Mouse (Mus musculus) thymus, postnatal 0 days (tissue): ENCODE measurements around the gene Phykpl. TPM values are rescaled to one million over a fixed set of nuclear protein-coding genes. Genes with fewer than 3 reads are reported as not detected.

Source experiments
- DNase-seq: peaks from one replicate; pipeline ENCODE4 v3.0.0-alpha.2; 2015; ENCODE audit warnings: low spot score
- polyA plus RNA-seq: library from polyadenylated mRNA; unstranded; fragments of >200 nt; fragmentation: Nextera tagmentation; extraction: Ambion mirVana; gene quantifications from 2 replicates; pipeline ENCODE4 v1.2.1, GENCODE M21; 2015

The Phykpl gene
- polyA plus RNA-seq, 1 experiment from 2014 or later = 15.0 TPM

DNA sequence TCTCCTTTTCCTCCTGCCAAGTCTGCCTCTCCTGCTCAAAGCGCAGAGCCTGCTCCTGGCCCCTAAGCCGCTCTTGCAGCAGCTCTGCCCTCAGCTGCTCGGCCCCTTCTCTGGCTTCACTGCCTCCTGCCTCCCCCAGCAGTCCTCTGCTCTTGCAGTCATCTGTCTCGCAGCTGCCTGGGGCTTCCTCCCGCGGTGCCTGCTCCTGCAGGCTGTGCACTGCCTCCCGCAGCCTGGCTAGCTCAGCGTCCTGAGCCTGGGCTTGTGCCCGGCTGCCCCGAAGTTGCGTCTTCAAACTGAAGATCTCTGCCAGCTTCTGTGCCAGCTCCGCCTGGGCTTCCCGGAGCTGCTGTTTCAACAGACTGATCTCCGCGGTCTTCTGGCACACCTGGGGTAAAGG, 59.2 kb downstream of the Phykpl start:
- DNase-seq = peak; percentile 76

DNA sequence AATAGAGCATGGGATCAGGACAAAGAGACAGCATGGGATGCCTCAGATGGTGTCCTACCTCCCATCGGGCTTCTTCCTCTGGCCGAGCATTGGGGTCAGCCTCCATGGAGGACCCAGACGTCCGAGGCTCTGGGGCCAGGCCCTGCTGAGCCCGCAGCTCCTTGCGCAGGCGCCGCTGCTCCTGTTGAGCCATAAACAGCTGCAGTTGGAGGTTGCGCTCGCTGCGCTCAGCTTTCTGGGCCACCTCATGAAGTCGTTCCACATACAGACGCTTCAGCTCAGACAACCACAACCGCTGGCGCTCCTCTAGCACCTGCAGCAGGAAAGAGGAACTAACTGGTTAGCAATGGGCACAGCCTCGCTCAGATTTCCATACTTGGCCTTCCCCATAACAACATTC, 59.7 kb downstream of the Phykpl start:
- peak; percentile 94 for DNase-seq

DNA sequence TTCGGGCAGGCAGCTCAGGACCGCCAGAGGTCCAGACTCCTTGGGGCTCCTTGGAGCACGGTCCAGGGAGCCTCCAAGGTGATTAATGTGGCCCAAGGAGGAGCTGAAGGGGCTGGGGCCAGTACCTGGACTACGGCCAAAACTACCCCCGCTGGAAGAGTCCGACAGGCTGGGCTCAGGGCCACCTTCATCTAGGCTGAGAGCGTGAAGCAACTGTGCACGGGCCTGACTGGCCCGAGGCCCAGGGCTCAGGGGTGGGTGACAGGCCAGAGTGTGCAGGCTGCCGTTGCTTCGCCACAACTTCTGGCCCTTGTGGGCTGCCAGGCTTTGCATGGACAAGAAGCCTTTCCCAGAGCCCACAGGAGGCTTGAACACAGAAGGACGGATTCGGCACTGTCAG, 60.7 kb downstream of the Phykpl start:
- no peak for DNase-seq

DNA sequence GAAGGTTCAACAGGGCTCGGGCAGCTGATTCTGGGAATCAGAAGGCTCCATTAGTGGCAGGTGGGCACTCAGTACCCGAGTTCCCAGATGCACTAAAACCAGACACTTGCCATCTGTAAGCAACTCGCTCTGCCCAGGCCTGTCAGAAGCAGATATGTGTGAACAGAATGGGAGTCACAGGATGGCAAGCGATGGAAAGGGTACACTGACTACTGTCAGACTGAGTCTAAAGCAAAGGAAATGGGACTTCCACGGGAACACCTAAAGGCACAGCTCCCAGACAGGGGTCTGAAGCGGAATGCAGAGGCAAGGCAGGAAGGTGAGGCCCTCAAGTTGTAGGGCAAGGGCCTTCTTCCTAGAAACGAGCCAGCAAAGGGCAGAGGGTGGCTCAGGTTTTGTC, 61.7 kb downstream of the Phykpl start:
- no peak for DNase-seq

DNA sequence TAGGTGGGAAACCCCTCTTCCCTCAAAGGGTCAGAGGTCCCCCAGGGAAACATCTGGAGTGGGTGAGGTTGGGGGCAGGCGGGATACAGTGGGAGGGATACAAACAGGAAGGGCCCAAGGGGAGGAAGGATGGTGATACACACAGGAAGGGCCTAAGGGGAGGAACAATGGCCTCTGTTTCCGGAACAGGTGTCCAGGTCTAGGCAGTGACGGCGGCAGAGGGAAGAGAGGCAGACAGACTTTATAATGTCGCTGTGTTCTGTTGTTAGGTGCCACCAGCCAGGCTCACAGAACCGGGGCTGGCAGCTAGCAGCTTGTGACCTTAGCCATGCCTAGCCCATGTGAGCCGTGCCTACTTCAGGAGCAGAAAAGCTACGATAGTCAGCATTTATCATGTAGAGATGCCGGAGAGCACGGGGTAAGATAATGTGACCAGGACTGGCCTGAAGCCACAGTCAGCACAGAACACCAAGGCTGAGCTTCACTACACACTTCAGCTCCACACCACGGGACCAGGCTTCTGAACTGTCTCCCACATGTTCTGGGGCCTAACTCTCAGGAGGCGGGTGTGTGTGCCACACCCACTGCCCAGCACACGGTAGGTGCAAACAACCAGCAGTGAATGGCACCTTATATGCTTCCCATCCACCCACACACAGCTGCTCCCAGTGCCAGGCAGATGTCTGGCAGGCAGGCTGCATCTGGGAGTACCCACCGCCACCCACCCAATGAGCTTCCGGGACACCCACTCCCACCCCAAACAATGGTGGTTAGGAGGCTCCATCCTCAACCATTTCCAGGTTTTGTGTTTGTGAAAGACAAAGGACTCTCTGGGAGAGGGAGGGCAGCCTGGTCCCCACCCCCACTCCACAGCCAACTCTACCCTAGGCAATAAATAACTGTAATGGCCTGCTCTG, 62.5 kb downstream of the Phykpl start:
- peak; percentile 52 for DNase-seq

DNA sequence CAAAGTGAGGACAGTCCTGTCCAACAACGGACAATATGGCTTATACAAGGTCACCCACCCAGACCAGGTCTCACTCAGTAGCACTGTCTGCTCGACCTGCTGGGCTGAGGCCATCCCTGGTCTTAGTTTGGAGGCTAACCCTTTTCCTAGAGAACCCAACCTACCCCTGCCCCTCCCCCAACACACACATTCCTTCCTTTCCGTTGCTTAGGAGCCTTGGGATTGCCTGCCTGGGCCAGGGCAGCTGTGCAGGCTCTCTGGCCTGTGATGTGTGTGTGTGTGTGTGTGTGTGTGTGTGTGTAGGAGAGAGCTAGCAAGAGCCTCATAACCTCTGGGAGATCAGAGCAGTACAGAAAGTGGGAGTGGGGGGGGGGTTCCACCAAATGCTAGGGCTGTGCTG, 64.0 kb downstream of the Phykpl start:
- DNase-seq = no peak

DNA sequence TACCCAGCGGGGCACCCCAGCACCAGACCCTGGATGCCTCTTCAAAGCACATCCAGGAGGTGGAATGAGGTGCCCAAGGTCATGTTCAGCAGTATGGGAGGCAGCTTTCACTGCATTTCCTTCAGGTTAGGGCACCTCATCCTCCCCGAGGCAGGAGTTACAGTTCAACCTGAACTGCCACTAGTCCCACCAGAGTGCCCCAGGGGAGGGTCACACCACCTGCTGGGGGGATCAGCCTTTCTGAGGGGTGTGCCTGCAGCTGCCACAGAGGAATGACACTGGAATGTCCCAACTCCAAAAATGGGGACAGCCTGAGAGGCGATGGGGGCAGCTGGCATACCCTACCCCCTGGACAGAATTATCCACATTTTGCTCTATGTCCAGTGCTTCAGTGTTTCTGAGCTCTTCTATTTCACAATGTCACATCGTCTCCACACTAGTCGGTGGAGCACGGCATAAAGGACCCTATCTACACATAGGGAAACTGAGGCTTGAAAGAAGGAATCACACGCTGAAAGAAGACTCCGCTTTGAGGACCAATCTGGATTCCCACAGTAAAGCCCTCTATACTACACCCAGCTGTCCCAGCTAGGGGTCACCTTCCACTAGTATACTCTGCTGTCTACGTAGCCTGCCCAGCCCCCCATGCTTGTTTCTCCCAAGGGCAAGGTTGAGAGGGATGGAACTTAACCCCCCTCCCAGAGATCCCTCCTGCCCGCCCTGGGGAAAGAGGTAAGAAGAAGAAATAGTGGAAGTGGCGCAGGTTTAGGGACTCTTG, 64.7 kb downstream of the Phykpl start:
- no peak for DNase-seq

DNA sequence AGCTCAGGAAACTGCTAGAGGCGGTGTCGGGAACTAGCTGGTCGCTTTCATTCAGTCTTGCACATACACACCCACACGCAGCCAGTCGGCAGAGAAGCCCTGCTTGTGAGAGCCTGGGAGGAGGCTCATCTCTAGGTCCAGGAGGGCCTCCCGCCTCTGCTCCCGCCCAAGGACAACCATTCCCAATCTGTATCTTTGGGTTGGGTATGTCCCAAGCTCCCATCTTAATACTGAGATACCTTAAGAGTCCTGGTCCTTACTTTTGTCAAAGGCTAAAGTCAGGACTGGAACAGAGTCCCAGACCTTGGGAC, 65.3 kb downstream of the Phykpl start:
- DNase-seq = peak; percentile 48

DNA sequence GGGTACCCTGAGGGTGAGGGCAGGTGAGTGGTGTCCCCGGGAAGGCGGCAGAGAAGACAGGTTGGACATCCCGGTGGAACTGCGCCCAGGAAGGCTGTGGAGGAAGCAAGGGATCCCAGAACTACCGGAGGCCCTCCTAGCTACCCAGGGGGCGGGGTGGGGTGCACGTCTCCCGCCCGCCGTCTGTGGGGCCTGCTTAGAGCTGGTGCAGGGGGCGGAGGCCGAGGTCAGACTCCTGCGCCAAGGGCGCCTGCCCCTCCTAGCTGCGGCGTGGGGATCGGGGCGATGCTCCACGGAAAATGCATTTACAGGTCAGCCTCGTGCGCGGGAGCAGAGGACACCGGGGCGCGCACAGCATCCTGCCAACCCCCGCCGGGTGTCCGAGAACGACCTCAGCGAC, 65.7 kb downstream of the Phykpl start:
- peak; percentile 34 for DNase-seq

DNA sequence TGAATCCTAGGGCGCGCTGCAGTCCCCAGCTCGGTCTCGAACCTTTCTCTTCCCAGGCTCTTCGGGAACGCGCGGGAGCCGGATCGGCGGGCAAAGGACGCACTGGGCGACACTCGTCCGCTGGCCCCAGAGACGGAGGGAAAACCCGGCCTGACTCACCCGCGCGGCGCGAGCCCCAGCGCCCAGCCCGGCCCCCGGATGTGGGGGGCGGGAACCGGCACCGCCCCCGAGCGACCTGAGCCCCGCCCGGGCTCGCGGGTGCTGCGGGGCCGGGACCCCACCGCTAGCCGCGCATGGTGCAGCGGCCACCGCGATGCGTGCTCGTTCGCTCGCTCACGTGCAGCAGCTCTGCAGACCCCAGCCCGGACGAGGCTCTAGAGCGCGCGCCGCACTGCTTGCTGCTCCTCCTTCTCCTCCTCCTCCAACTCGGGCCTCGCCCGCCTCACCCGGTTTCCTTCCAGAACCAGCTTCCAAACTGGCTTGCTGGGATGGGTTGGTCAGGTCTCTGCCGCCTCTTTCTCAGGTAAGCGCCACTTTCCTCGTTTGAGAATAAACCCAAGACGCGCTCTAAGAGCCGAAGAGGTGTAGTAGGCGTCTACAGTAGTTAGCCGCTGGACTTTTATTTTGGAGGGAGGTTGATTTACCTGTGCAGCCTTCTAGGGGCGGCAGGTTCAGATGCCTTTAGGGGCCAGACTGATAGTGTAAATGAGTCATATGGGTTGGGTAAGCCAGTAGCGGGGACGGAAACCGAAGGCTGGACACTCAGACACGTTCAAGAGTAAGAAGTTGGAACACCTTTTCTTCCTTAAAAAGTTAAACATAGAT, 66.3 kb downstream of the Phykpl start, which contains the start of the genes N4bp3 and D930048N14Rik:
Gene N4bp3 (minus strand): TSS at position 152 of the 825 bp plus-strand sequence.
Gene D930048N14Rik (plus strand): TSS at position 264 of the 825 bp plus-strand sequence.
- peak; percentile 79 for DNase-seq

DNA sequence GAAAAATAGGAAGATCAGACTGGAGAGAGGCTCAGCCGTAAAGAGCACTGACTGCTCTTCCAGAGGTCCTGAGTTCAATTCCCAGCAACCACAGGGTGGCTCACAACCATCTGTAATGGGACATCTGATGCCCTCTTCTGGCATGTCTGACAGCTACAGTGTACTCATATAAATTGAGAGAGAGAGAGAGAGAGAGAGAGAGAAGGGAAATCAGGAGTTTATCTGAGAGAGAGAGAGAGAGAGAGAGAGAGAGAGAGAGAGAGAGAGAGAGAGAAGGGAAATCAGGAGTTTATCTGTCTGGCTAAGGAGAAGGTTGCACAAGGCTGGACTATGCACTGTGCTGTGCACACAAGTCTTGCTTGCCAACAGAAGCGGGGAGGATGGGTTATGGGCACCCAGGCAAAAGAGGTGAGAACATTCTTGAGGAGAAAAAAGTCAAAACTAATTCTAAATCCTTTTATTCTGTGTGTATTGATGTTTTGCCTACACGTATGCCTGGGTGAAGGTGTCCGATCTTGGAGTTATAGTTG, 68.4 kb downstream of the Phykpl start:
- no peak for DNase-seq

DNA sequence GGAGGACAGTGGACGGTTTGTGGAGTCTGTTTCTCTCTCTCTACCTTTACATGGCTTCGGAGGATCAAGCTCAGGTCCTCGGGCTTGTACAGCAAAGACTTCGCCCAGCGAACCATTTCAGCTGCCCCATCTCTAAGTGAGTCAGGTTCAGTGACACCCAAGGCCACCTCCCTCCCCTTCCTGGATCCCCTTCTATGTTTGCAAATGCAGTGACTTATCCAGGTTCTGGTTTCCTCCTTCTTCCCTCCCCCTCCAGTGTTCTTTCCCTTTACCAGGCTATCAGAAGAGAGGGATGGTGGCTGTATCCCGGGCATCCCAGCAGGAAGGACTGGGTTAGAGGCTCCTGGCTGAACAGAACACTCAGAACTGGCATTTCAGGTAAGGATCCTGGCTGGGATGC, 69.2 kb downstream of the Phykpl start:
- DNase-seq = no peak

Other genes with a start within 250 kb of the Phykpl start
- 505 and 542 TPM in 2 replicates for gene Hnrnpab, start 22.1 kb downstream of the Phykpl start, polyA plus RNA-seq
- gene Nhp2, start 35.0 kb downstream of the Phykpl start, polyA plus RNA-seq = 196 and 207 TPM in 2 replicates
- 62.4 and 66.1 TPM in 2 replicates for gene Rmnd5b, start 51.1 kb downstream of the Phykpl start, polyA plus RNA-seq
- 22.8 and 26.5 TPM in 2 replicates for gene N4bp3, start 66.1 kb downstream of the Phykpl start, polyA plus RNA-seq
- 1.8 TPM in 2 replicates for gene D930048N14Rik, start 66.2 kb downstream of the Phykpl start, polyA plus RNA-seq
- 77.3 and 85.7 TPM in 2 replicates for gene 0610009B22Rik, start 104.1 kb downstream of the Phykpl start, polyA plus RNA-seq
- 5.8 and 7.0 TPM in 2 replicates for gene Sec24a, start 178.9 kb downstream of the Phykpl start, polyA plus RNA-seq
- gene Sar1b, start 178.9 kb downstream of the Phykpl start, polyA plus RNA-seq = 128 and 132 TPM in 2 replicates